Mouse (Mus musculus) myocyte (in vitro differentiated cells): ENCODE data around the gene Pcsk4.

ENCODE experiments used
- MAX ChIP-seq: IDR thresholded peaks from one replicate; pipeline ENCODE4 v1.6.1; 2011; ENCODE audit warnings: low read depth, mild to moderate bottlenecking, control low read depth
- MYOD1 ChIP-seq, 3 experiments: IDR thresholded peaks; one replicate each; pipeline ENCODE4 v1.6.1; 2011; ENCODE audit warnings: control low read depth in 2 of 3, low read depth in 2 of 3, mild to moderate bottlenecking in 2 of 3, moderate library complexity in 1 of 3; ENCODE audit not compliant: insufficient read length in 2 of 3, control insufficient read depth in 1 of 3
- POLR2A ChIP-seq: IDR thresholded peaks from one replicate; pipeline ENCODE4 v1.6.1; 2011; ENCODE audit warnings: low read depth, mild to moderate bottlenecking, control low read depth, moderate library complexity; ENCODE audit not compliant: insufficient read length
- TCF12 ChIP-seq: IDR thresholded peaks from one replicate; pipeline ENCODE4 v1.6.1; 2011; ENCODE audit warnings: mild to moderate bottlenecking, control low read depth; ENCODE audit not compliant: poor library complexity, insufficient read depth, severe bottlenecking
- TCF3 ChIP-seq: IDR thresholded peaks from one replicate; pipeline ENCODE4 v1.6.1; 2011; ENCODE audit warnings: low read depth, control low read depth; ENCODE audit not compliant: insufficient read length
- USF1 ChIP-seq: IDR thresholded peaks from one replicate; pipeline ENCODE4 v1.6.1; 2011; ENCODE audit warnings: low read depth, mild to moderate bottlenecking, control low read depth, moderate library complexity

DNA sequence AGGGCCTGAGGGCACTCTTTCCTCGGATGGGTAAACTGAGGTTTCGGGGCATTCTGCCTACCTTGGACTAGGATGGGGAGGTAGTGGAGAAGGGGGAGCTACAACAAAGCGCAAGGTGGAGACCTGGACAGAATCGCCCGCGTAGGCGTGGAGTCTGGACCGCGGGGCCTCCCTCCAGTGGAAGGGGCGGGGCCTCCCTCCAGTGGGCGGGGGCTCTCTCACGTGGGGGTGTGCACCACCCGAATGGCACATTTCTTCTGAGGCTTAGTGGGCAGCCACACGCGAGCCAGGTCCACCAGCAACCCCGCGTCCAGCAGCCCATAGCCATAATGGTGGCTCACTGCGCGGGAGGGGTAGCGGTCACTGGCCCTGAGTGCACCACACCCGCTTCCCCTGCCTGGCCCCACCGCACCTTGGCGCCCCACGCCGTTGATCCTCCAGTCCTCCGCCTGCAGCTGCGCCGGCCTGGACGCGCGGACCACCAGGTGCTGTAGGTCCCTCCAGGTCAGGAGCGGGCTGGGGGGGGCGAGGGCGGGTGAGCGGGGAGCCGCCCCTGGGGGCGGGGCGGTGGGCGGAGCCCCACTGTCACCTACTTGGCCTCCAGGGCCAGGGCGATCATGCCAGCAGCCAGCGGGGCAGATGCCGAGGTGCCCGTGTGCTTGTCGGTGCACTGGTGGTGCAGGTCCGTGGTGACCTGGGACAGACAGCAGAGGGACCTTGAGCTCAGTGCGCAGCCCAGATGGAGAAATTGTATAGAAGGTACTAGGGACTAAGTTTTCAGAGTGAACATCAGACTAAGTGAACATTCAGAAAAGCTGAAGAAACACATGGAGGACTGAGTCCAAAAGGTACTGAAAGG lies 5.8 kb downstream of the Pcsk4 start:
- TF ChIP-seq MYOD1 (IDR thresholded peaks at IDR 0.05; ENCODE audit: control insufficient read depth in 1 of 3, insufficient read length in 2 of 3, low read depth in 2 of 3) = peak in 1 of 3 experiments; percentile 13
- no peak for TF ChIP-seq USF1
- TF ChIP-seq TCF3 = no peak
- peak; percentile 53 for TF ChIP-seq POLR2A
- no peak for TF ChIP-seq TCF12
- no peak for TF ChIP-seq MAX
